Mouse (Mus musculus): Measurements from ENCODE around the gene Olfr324.

- no peak for TF ChIP-seq GATA1 (IDR thresholded peaks at IDR 0.05; ENCODE audit: borderline replicate concordance, low read length)
- TF ChIP-seq FLI1 (IDR thresholded peaks at IDR 0.05; ENCODE audit: low read length) = no peak
Measured at GRCm38 (mm10) chr11:58643350-58643749, 48.4 kb downstream of the Olfr324 start.

Data from megakaryocyte, embryonic 14.5 days (primary cell).